Mouse (Mus musculus) C2C12 (cell line): ENCODE measurements around the gene C1qtnf3.

Experiments
- CEBPB ChIP-seq: IDR thresholded peaks from one replicate; pipeline ENCODE4 v1.6.1; 2011; ENCODE audit warnings: low read depth, mild to moderate bottlenecking, control low read depth, moderate library complexity
- CTCF ChIP-seq: IDR thresholded peaks from one replicate; pipeline ENCODE4 v1.5.1; 2011; ENCODE audit not compliant: control insufficient read depth, insufficient read depth, insufficient read length
- FOSL1 ChIP-seq: IDR thresholded peaks from one replicate; pipeline ENCODE4 v1.8.0; 2011; ENCODE audit warnings: mild to moderate bottlenecking, low read length; ENCODE audit not compliant: poor library complexity, insufficient read depth, severe bottlenecking
- MYOD1 ChIP-seq: IDR thresholded peaks from one replicate; pipeline ENCODE4 v1.6.1; 2011; ENCODE audit warnings: low read depth; ENCODE audit not compliant: control insufficient read depth, insufficient read length
- MYOG ChIP-seq: IDR thresholded peaks from one replicate; pipeline ENCODE4 v1.6.1; 2011; ENCODE audit not compliant: control insufficient read depth, insufficient read length; ENCODE audit errors: extremely low read depth
- USF1 ChIP-seq: IDR thresholded peaks from one replicate; pipeline ENCODE4 v1.6.1; 2011; ENCODE audit warnings: low read depth, mild to moderate bottlenecking, control low read depth, moderate library complexity

DNA sequence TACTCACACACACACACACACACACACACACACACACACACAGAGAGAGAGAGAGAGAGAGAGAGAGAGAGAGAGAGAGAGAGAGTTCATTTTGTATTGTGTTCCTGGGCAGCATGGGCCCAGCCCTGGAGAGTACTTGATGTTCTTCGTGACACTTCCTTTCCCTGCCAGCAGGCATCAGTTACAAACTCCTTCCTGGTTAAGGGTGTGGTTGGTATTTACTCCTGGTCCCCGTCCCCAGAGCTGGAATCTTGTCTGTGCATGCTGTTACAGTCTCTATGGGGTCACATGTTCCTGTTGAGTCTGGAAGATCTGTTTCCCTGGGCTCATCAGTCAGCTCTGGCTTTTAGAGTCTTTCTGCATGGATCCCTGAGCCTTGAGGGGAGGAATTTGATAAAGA is 38.3 kb downstream of the C1qtnf3 start:
- TF ChIP-seq CTCF (no peak), MYOG (no peak), CEBPB (no peak), USF1 (no peak), FOSL1 (no peak), MYOD1 (no peak)
